Comparison of ENCODE assay signal across 9 mouse cellular contexts in genomic region chr2:173419972-173420391, GRCm38 (mm10).
A peak's percentile ranks its signal among the peaks of the same experiment; 100 is the strongest.
DNase-seq lines count a peak whose midpoint lies in the region; ATAC-seq and TF ChIP-seq lines count a peak whose summit lies in the region.
"Had no signal": no experiment of that assay in that cellular context is flagged by ENCODE, and none has a peak within 500 bp of the region (broad histone marks: within the 10 kb centered on the region; RNA-seq: fewer than 3 reads in every experiment).

No protein-coding gene starts in this region.

- H3K36me3 ChIP-seq in embryonic facial prominence, embryonic 15.5 days = no peaks in the 10 kb centered on the region
- H3K36me3 ChIP-seq: neural tube, embryonic 12.5 days had no signal

- no peak for DNase-seq in gastrocnemius, adult 2 months
- no peak for DNase-seq in gastrocnemius, postnatal 10 days
- peak; percentile 88 for DNase-seq in 3134 (ENCODE audit: extremely low read depth, insufficient read length, low spot score)
- peak; percentile 63 for DNase-seq in left cerebral cortex, postnatal 4 days
- DNase-seq in spleen, postnatal 14 days (ENCODE audit: low spot score in 2 of 2) = no peak
- no peak for DNase-seq in urinary bladder, postnatal 10 days (ENCODE audit: low spot score)
- no peak for DNase-seq in lung, postnatal 10 days

- no peak overlapping the region for H3K9ac ChIP-seq in embryonic facial prominence, embryonic 15.5 days
- H3K9ac ChIP-seq: neural tube, embryonic 12.5 days had no signal

- no peaks in the 10 kb centered on the region for H3K27me3 ChIP-seq in embryonic facial prominence, embryonic 15.5 days
- H3K27me3 ChIP-seq: neural tube, embryonic 12.5 days had no signal

- H3K4me1 ChIP-seq in embryonic facial prominence, embryonic 15.5 days = peaks cover 2% of the 10 kb centered on the region; the same call in 1 of the 2 replicates

- no peak overlapping the region for H3K4me2 ChIP-seq in embryonic facial prominence, embryonic 15.5 days (replicated peaks)
- H3K4me2 ChIP-seq: neural tube, embryonic 12.5 days had no signal

- no peak for TF ChIP-seq CTCF in gastrocnemius, adult 2 months (IDR thresholded peaks at IDR 0.05)

- H3K4me3 ChIP-seq in gastrocnemius, adult 2 months = no peak overlapping the region
- H3K4me3 ChIP-seq in embryonic facial prominence, embryonic 15.5 days (replicated peaks) = no peak overlapping the region
- H3K4me3 ChIP-seq: neural tube, embryonic 12.5 days had no signal

- H3K9me3 ChIP-seq in embryonic facial prominence, embryonic 15.5 days (replicated peaks) = no peaks in the 10 kb centered on the region
- H3K9me3 ChIP-seq: neural tube, embryonic 12.5 days had no signal

- WGBS in embryonic facial prominence, embryonic 15.5 days = 35% methylated on average over 10 of the region's 10 CpGs

- ATAC-seq in embryonic facial prominence, embryonic 15.5 days (ENCODE audit: insufficient number of reproducible peaks, low FRiP score, low TSS enrichment, low read depth) = peak; percentile 60; the same call in 1 of the 2 replicates

- H3K27ac ChIP-seq in gastrocnemius, adult 2 months = peak overlapping the region; percentile 28; the same call in 1 of the 2 replicates
- H3K27ac ChIP-seq in embryonic facial prominence, embryonic 15.5 days (replicated peaks) = no peak overlapping the region
- H3K27ac ChIP-seq: neural tube, embryonic 12.5 days had no signal

- intact Hi-C loops in gastrocnemius, adult 2 months (cut with DNase I) = no loop called here
- intact Hi-C loops in left cerebral cortex, postnatal 4 days (cut with DNase I) = no loop called here

Comparison
In these comparisons a context has a peak if more than half of its experiments do, and no peak if none do; other contexts are left out.
1. DNase-seq: peak in 3134 (single experiment) and left cerebral cortex, postnatal 4 days (single experiment); none in gastrocnemius, adult 2 months (single experiment), gastrocnemius, postnatal 10 days (single experiment), spleen, postnatal 14 days (0 of 2), urinary bladder, postnatal 10 days (single experiment) and lung, postnatal 10 days (single experiment).